Mouse (Mus musculus): ENCODE measurements at regions not wholly inside any gene's neighbourhood (a gene's known extent, or its start where the extent isn't known, plus 50 kb on each side); places are given as distances from the start of the nearest gene placed in this dataset.

DNA sequence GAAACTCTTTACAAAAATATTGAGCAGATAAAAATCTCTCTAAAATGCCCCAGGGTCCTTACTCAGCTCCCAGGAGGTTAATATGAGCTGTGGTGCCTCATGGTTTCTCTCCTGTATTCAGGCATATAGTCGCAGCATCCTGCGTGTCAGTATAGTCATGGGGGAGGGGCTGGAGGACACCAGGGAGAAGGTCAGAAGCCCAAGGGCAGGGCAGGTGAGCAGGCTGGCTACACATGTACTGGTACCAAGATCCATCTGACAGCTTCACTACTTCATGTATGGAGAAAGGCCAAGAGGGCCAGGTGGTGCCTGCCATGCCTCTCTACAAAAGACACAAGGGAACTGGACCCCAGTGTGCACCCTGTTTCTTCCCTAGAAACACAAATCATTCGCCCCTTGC is 524.4 kb downstream of the Fam19a5 start:
- Histone ChIP-seq H3K27me3 (replicated peaks) (no peaks in the 10 kb centered on the region), H3K4me3 (replicated peaks) (peak overlapping the region; percentile 60), H3K9me3 (peaks cover 55% of the 10 kb centered on the region), H3K4me1 (no peaks in the 10 kb centered on the region), H3K36me3 (replicated peaks; ENCODE audit: low read length) (no peaks in the 10 kb centered on the region)
- TF ChIP-seq FLI1 (IDR thresholded peaks at IDR 0.05; ENCODE audit: low read length) (no peak), GATA1 (IDR thresholded peaks at IDR 0.05; ENCODE audit: borderline replicate concordance, low read length) (no peak)

DNA sequence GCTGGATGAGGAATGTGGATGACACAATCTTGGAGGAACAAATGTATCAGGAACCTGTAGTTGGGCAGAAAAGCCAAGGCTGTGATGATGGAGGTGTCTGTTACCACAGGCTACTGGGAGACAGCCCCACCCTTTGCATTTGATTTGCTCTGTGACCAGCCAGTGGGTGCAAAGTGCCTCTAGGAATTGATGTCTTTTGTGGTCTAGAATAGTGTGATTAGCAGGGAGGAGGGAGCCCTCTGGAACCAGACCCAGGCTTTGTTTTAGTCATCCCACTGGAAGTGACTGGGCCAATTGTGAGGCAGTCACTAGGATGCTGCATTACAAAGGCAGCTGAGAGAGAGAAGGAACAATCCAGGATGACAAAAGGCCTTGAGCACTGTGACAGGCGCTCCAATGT is 527.4 kb upstream of the Zdhhc25 start:
- TF ChIP-seq GATA1 (IDR thresholded peaks at IDR 0.05; ENCODE audit: borderline replicate concordance, low read length) (no peak), FLI1 (IDR thresholded peaks at IDR 0.05; ENCODE audit: low read length) (no peak)
- H3K4me3 ChIP-seq (replicated peaks), result no peak overlapping the region
- H3K36me3 ChIP-seq (replicated peaks; ENCODE audit: low read length), result no peaks in the 10 kb centered on the region
- H3K9me3 ChIP-seq, result peaks cover 80% of the 10 kb centered on the region
- no peaks in the 10 kb centered on the region for H3K4me1 ChIP-seq
- H3K27me3 ChIP-seq (replicated peaks), result no peaks in the 10 kb centered on the region

DNA sequence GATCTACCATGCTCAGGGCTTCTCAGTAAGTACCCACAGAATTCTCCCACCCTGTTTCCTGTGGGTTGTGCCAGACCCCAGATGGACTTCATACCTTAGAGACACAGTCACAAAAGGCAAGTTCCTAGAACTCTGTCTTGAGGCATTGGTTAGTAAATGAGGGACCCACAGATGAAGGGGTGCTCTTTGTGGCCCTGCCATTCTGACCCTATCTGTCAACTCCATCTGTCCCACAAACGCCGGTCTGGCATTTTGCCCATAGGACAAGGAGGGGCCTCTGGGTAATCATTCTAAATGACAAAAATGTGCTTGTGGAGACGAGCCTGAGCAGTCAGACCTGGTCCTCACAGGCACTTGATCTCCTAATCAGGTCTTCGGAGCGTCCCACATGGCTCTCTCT is 516.2 kb upstream of the Zdhhc25 start:
- H3K27me3 ChIP-seq (replicated peaks), result no peaks in the 10 kb centered on the region
- no peaks in the 10 kb centered on the region for H3K36me3 ChIP-seq (replicated peaks; ENCODE audit: low read length)
- H3K4me3 ChIP-seq (replicated peaks), result no peak overlapping the region
- no peaks in the 10 kb centered on the region for H3K4me1 ChIP-seq
- H3K9me3 ChIP-seq, result peaks cover 67% of the 10 kb centered on the region
- TF ChIP-seq FLI1 (IDR thresholded peaks at IDR 0.05; ENCODE audit: low read length), result no peak
- TF ChIP-seq GATA1 (IDR thresholded peaks at IDR 0.05; ENCODE audit: borderline replicate concordance, low read length), result no peak

DNA sequence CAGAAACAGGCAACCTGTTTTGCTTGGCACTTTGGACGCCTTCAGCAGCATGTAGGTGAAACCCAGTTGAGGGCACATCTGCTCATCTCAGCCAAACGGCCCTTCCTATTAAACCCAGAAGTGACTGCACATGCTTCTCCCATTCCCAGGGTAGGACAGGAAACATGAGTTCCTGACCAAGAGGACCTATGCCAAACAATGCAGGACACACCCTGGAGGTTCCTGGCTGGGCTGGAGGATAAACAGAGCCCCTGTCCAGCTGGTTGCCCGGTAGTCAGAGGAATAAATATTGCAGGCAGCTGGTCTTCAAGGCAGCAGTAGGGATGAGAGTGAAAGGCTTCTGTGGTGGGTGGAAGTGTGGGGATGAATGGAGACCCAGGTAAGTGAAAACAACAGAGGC is 514.5 kb upstream of the Zdhhc25 start:
- no peak overlapping the region for H3K4me3 ChIP-seq (replicated peaks)
- TF ChIP-seq FLI1 (IDR thresholded peaks at IDR 0.05; ENCODE audit: low read length), result no peak
- no peak for TF ChIP-seq GATA1 (IDR thresholded peaks at IDR 0.05; ENCODE audit: borderline replicate concordance, low read length)
- H3K36me3 ChIP-seq (replicated peaks; ENCODE audit: low read length), result no peaks in the 10 kb centered on the region
- no peaks in the 10 kb centered on the region for H3K27me3 ChIP-seq (replicated peaks)
- no peaks in the 10 kb centered on the region for H3K4me1 ChIP-seq
- H3K9me3 ChIP-seq, result peaks cover 68% of the 10 kb centered on the region

DNA sequence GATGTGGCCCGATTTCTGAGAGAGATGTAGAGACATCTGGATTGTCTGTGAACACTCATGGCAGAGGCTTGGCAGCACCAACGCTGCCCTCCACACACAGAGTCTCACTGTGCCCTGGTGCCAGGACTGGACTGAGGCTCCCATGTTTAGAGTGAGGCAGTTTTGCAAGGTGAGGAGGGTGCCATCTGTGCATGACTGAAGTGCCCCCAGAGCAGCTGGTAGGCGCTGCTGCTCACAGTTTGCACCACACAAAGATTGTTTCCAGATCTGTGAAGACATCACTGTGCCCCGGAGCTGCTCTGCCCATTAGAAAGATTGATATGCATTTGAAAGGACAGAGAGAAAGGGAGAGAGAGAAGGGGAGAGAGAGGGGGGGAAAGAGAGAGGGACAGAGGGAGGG is 510.6 kb upstream of the Zdhhc25 start:
- H3K4me3 ChIP-seq (replicated peaks), result no peak overlapping the region
- TF ChIP-seq FLI1 (IDR thresholded peaks at IDR 0.05; ENCODE audit: low read length), result no peak
- TF ChIP-seq GATA1 (IDR thresholded peaks at IDR 0.05; ENCODE audit: borderline replicate concordance, low read length), result no peak
- H3K9me3 ChIP-seq, result peaks cover 66% of the 10 kb centered on the region
- H3K27me3 ChIP-seq (replicated peaks), result no peaks in the 10 kb centered on the region
- no peaks in the 10 kb centered on the region for H3K36me3 ChIP-seq (replicated peaks; ENCODE audit: low read length)
- H3K4me1 ChIP-seq, result no peaks in the 10 kb centered on the region

DNA sequence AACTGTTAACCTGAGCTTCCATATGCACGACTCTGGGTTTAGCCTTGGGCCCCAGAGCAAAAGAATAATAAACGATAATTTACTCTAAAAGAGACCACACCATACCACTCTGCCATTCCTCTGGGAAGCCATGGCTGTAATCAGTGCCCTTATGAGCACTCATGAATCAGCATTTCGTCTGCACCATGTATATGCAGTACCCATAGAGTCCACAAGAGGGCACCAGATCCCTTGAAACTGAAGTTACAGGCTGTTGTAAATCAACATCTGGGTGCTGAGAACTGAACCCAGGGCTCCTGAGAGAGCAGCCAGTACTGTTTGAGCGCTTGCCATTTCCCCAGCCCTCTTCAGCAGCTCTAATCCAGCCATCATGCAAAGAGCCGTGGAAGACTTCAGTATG is 508.7 kb upstream of the Zdhhc25 start:
- H3K27me3 ChIP-seq (replicated peaks), result no peaks in the 10 kb centered on the region
- no peak for TF ChIP-seq FLI1 (IDR thresholded peaks at IDR 0.05; ENCODE audit: low read length)
- no peak for TF ChIP-seq GATA1 (IDR thresholded peaks at IDR 0.05; ENCODE audit: borderline replicate concordance, low read length)
- H3K9me3 ChIP-seq, result peaks cover 65% of the 10 kb centered on the region
- H3K4me1 ChIP-seq, result no peaks in the 10 kb centered on the region
- no peaks in the 10 kb centered on the region for H3K36me3 ChIP-seq (replicated peaks; ENCODE audit: low read length)
- no peak overlapping the region for H3K4me3 ChIP-seq (replicated peaks)

DNA sequence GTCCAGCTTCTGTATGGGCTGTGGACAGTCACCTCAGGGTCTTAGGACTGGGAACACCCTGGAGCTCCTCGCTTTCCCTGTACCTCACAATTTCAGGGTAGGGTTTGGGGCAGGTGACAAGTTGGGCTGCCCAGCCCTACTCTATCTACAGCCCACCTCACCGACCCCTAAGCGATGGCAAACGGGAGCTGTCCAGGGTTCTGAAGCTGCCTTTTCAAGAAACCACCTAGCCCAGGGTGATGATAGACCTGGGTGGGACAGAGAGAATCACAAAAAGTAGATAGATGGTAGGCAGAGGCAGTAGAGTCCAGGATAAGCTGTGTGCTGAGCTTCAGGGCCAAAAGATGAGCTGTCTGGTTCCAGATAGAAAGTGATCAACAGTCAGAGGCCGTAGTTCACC is 479.7 kb upstream of the Zdhhc25 start:
- Histone ChIP-seq H3K36me3 (replicated peaks; ENCODE audit: low read length) (no peaks in the 10 kb centered on the region), H3K9me3 (peaks cover 87% of the 10 kb centered on the region), H3K27me3 (replicated peaks) (no peaks in the 10 kb centered on the region), H3K4me3 (replicated peaks) (peak overlapping the region; percentile 29), H3K4me1 (no peaks in the 10 kb centered on the region)
- TF ChIP-seq GATA1 (IDR thresholded peaks at IDR 0.05; ENCODE audit: borderline replicate concordance, low read length), result no peak
- no peak for TF ChIP-seq FLI1 (IDR thresholded peaks at IDR 0.05; ENCODE audit: low read length)

DNA sequence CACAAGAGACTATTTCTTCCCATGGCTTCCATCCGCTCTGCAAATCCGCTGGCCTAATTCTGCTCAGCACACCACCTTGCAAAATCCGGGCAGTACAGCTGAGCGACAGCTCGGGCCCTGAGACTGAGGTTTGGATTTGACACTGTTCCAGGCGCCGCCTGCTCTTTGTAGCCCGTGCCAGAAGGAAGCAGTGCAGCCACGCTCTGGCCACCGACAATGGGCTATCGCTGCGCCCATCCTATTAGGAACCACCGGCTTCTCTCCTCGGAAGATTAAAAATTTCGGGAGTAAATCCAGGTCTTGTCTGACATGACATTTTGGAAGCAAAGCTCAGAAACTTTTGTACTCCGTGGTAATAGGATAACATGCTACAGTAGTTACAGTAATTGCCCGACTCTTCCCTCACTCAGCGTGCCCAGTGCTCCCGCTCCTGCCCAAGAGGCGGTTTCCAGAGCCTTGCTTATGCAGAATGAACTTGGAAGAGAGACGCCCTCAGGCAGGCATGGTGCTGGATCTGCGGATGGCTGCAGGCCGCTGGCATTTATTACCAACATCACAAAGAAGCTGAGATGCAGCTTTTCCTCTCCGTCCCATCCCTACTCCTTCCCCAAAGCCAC is 476.1 kb upstream of the Zdhhc25 start:
- H3K4me1 ChIP-seq, result no peaks in the 10 kb centered on the region
- no peaks in the 10 kb centered on the region for H3K27me3 ChIP-seq (replicated peaks)
- no peak overlapping the region for H3K4me3 ChIP-seq (replicated peaks)
- peaks cover 74% of the 10 kb centered on the region for H3K9me3 ChIP-seq
- no peaks in the 10 kb centered on the region for H3K36me3 ChIP-seq (replicated peaks; ENCODE audit: low read length)
- TF ChIP-seq GATA1 (IDR thresholded peaks at IDR 0.05; ENCODE audit: borderline replicate concordance, low read length) (no peak), FLI1 (IDR thresholded peaks at IDR 0.05; ENCODE audit: low read length) (no peak)

DNA sequence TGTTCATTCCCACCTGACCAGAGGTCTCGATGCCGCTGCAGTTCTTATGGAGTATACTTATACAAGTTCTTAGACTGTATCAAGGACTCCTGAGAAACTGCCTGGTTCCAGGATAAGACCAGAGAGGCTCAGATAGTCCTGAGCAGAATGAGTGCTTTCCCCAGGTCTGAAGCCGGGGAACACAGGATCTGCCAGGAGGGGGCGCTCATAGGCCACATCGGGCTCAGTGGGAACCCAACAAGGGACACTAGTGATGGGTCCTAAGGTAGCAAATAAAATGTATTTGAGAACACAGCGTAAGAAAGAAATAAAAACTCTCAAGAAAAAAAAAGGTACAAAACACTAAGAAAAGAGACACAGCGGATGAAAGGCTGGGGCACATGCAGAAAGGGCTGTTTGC is 454.0 kb upstream of the Zdhhc25 start:
- Histone ChIP-seq H3K4me1 (no peaks in the 10 kb centered on the region), H3K4me3 (replicated peaks) (no peak overlapping the region), H3K27me3 (replicated peaks) (no peaks in the 10 kb centered on the region), H3K36me3 (replicated peaks; ENCODE audit: low read length) (no peaks in the 10 kb centered on the region), H3K9me3 (peaks cover 51% of the 10 kb centered on the region)
- TF ChIP-seq GATA1 (IDR thresholded peaks at IDR 0.05; ENCODE audit: borderline replicate concordance, low read length), result no peak
- TF ChIP-seq FLI1 (IDR thresholded peaks at IDR 0.05; ENCODE audit: low read length), result no peak

DNA sequence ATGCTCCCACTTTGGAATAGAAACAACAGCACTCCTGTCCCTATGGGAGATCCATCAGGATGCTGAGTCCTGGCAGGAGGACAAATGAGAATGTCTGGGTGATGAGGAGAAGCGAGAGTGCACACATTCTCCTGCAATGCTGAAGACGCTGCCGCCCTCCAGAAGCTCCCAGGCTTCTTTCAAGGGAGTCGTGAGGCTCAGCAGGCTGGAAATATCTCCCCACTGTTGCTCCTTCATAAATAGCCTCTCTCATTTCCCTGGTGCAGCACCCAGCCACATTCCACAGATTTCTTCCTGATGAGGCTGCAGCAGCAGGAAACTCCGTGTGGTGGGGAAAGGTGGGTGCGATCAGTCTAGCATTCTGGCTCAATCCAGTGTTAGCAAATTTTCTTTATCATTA is 448.9 kb upstream of the Zdhhc25 start:
- Histone ChIP-seq H3K4me1 (no peaks in the 10 kb centered on the region), H3K27me3 (replicated peaks) (no peaks in the 10 kb centered on the region), H3K4me3 (replicated peaks) (no peak overlapping the region), H3K36me3 (replicated peaks; ENCODE audit: low read length) (no peaks in the 10 kb centered on the region), H3K9me3 (peaks cover 50% of the 10 kb centered on the region)
- TF ChIP-seq GATA1 (IDR thresholded peaks at IDR 0.05; ENCODE audit: borderline replicate concordance, low read length) (no peak), FLI1 (IDR thresholded peaks at IDR 0.05; ENCODE audit: low read length) (no peak)
